Mouse (Mus musculus) stomach, embryonic 16.5 days (tissue): Measurements from ENCODE around the gene Trak1. TPM values are rescaled to one million over a fixed set of nuclear protein-coding genes. Genes with fewer than 3 reads are reported as not detected.

Source experiments
- ATAC-seq: fragments of 200-750 bp; cut with Nextera tagmentation; 2 replicates; pipeline ENCODE4 v1.8.0; 2017; ENCODE audit warnings: moderate number of reproducible peaks, moderate TSS enrichment; ENCODE audit not compliant: insufficient read depth, low FRiP score
- H3K27ac ChIP-seq: fragments of 300-500 bp; sonication (generic); 2 replicates; pipeline ENCODE4 v1.5.1; 2014; ENCODE audit warnings: low read length
- H3K27me3 ChIP-seq: fragments of 300-500 bp; sonication (generic); 2 replicates; pipeline ENCODE4 v1.6.1; 2014; ENCODE audit warnings: low read length, control low read depth, mixed read lengths; ENCODE audit not compliant: control insufficient read depth, insufficient read depth
- H3K36me3 ChIP-seq: fragments of 300-500 bp; sonication (generic); 2 replicates; pipeline ENCODE4 v1.6.1; 2014; ENCODE audit warnings: low read length; ENCODE audit not compliant: control insufficient read depth, insufficient read depth
- H3K4me1 ChIP-seq: fragments of 300-500 bp; sonication (generic); 2 replicates; pipeline ENCODE4 v1.6.1; 2014; ENCODE audit warnings: low read length, control low read depth, mixed read lengths; ENCODE audit not compliant: control insufficient read depth, insufficient read depth
- H3K4me2 ChIP-seq: fragments of 300-500 bp; sonication (generic); 2 replicates; pipeline ENCODE4 v1.6.1; 2014; ENCODE audit warnings: low read depth, low read length, mixed read lengths
- H3K4me3 ChIP-seq: fragments of 300-500 bp; sonication (generic); replicated peaks from 2 replicates; pipeline ENCODE4 v1.5.1; 2014; ENCODE audit warnings: mild to moderate bottlenecking, low read length
- H3K9ac ChIP-seq: fragments of 300-500 bp; sonication (generic); 2 replicates; pipeline ENCODE4 v1.6.1; 2014; ENCODE audit warnings: low read length
- H3K9me3 ChIP-seq: fragments of 300-500 bp; sonication (generic); replicated peaks from 2 replicates; pipeline ENCODE4 v1.6.1; 2016; ENCODE audit warnings: low read length, control low read depth; ENCODE audit not compliant: control insufficient read depth
- WGBS: fragments of 180-500 bp; shearing (Covaris S2); extraction: QIAGEN DNeasy Blood & Tissue Kit; methylation state at CpG from one replicate; pipeline ENCODE4 v1.1.7; 2014; 5-methylcytosine and 5-hydroxymethylcytosine counted together
- polyA plus RNA-seq: library from polyadenylated mRNA; unstranded; fragments of >200 nt; fragmentation: Nextera tagmentation; extraction: Ambion mirVana; gene quantifications from 2 replicates; pipeline ENCODE4 v1.2.1, GENCODE M21; 2015

Gene Trak1
- polyA plus RNA-seq, 1 experiment from 2014 or later = 24.1 TPM

DNA sequence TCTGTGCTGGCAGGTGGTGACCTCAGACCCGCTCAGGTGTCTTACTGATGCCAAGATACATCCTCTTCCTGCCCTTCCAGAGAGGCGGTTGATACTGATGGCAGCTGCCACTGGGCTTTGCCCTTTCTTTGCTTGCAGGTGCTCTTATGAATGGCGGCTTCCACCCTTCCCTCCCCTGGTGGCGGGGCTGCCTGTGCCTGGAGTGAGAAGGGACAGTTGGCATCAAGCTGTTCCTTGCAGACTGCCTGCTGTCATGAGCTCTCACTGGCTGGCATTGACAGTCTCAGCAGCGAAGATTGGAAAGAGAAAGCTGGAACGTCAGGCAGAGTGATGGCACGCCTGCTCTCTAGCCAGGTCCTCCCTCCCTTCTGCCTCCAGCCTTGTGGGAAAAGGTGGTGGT, 101.5 kb downstream of the Trak1 start:
- Histone ChIP-seq H3K4me1 (peaks cover 19% of the 10 kb centered on the region), H3K9me3 (no peaks in the 10 kb centered on the region), H3K27ac (no peak overlapping the region), H3K4me3 (no peak overlapping the region), H3K4me2 (no peak overlapping the region), H3K36me3 (no peaks in the 10 kb centered on the region), H3K9ac (no peak overlapping the region), H3K27me3 (no peaks in the 10 kb centered on the region)
- ATAC-seq = no peak
- 74% methylated on average over 7 of the region's 7 CpGs for WGBS

GRCm38 (mm10) chr9:121400608-121401007, 103.3 kb downstream of the Trak1 start:
- H3K27ac ChIP-seq = no peak overlapping the region
- H3K4me2 ChIP-seq = no peak overlapping the region
- peaks cover 19% of the 10 kb centered on the region for H3K4me1 ChIP-seq
- H3K9me3 ChIP-seq = no peaks in the 10 kb centered on the region
- no peak overlapping the region for H3K9ac ChIP-seq
- WGBS = 80% methylated on average over 8 of the region's 8 CpGs
- H3K27me3 ChIP-seq = no peaks in the 10 kb centered on the region
- H3K36me3 ChIP-seq = no peaks in the 10 kb centered on the region
- no peak overlapping the region for H3K4me3 ChIP-seq
- ATAC-seq = no peak

DNA sequence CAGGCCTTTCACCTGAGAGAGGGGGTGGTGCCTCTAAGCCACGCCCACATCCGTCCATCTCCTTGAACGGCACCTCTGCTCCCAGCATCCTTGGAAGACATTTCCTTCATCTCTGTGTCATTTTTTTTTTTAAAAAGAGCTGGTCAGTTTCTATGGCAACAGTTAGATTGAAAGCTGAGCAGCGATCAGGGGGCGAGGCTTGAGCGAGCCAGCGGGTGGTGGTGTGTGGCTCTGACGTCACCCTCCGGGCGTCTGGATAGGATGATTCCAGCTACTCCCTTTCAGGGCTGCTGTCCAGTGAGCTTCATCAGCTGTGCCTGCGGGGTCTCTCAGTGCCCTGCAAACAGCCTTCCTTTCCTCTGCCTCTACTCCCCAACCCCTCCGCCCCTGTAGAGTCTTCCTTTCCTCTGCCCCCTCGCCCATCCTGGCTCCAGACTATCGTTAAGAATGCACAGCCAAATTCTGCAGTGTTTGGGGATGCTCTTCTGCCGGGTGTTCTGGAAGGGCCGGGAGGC, 105.9 kb downstream of the Trak1 start:
- Histone ChIP-seq H3K4me2 (peak overlapping the region; percentile 48), H3K9ac (peak overlapping the region; percentile 38; the same call in 1 of the 2 replicates), H3K27me3 (no peaks in the 10 kb centered on the region), H3K27ac (peak overlapping the region; percentile 25; the same call in 1 of the 2 replicates), H3K9me3 (no peaks in the 10 kb centered on the region), H3K4me1 (peaks cover 6% of the 10 kb centered on the region), H3K4me3 (peak overlapping the region; percentile 29), H3K36me3 (no peaks in the 10 kb centered on the region)
- WGBS = 24% methylated on average over 16 of the region's 16 CpGs
- peak; percentile 87 for ATAC-seq

GRCm38 (mm10) chr9:121403699-121404098, 106.4 kb downstream of the Trak1 start:
- ATAC-seq = peak; percentile 41; the same call in 1 of the 2 replicates
- H3K36me3 ChIP-seq = no peaks in the 10 kb centered on the region
- peak overlapping the region; percentile 38; the same call in 1 of the 2 replicates for H3K9ac ChIP-seq
- peaks cover under 1% of the 10 kb centered on the region for H3K4me1 ChIP-seq
- peak overlapping the region; percentile 48 for H3K4me2 ChIP-seq
- H3K9me3 ChIP-seq = no peaks in the 10 kb centered on the region
- peak overlapping the region; percentile 25; the same call in 1 of the 2 replicates for H3K27ac ChIP-seq
- H3K27me3 ChIP-seq = no peaks in the 10 kb centered on the region
- 49% methylated on average over 11 of the region's 11 CpGs for WGBS
- H3K4me3 ChIP-seq = peak overlapping the region; percentile 29

DNA sequence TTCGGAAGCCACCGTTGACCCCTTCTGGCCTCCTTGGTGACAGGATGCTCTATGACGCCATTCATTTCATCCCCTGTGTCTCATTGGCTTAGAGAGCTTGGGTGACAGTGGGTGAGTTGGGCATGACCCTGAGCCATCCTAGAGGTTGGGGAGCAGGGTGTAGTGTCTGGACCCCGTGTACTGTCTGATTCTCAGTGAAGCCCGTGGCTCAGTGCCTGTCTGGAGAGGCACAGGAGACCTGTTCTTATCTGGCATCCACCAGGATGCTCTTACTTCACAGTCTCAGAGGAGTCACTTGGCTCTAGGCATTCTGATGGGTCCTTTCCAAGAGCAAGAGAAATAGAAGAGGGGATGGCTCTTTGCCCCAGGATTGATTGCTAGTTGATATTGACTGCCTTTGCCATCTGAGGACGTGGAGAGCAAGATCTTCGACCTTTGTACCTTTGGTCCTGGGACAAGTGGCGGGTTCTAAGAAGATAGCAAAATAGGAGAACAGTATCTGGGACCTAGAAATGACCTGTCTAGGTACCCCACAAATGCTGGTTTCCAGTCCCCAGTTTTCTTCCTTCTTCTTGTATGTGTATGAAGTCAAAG, 107.9 kb downstream of the Trak1 start:
- WGBS = 95% methylated on average over 8 of the region's 8 CpGs
- Histone ChIP-seq H3K9me3 (no peaks in the 10 kb centered on the region), H3K27ac (no peak overlapping the region), H3K27me3 (no peaks in the 10 kb centered on the region), H3K36me3 (no peaks in the 10 kb centered on the region), H3K4me1 (no peaks in the 10 kb centered on the region), H3K4me3 (no peak overlapping the region), H3K9ac (no peak overlapping the region), H3K4me2 (no peak overlapping the region)
- ATAC-seq = no peak

DNA sequence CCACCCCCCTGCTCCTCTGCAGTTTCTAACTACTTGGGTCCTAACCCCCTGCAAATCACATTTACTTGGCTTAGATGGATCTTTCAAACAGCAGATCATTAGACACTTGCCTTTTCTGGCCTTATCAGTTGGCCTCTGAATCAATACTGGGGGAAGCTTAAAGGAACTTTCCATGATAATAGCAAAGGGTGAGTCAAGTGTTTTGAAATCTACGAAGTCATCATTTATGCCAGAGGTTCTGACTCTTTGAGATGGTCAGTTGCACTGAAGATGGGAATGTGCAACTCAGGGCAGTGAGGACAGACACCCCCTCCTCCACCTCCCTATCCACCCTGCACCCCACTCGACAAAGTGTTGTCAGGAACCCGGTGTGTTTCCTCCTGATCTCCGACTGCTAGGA, 108.5 kb downstream of the Trak1 start:
- Histone ChIP-seq H3K9ac (no peak overlapping the region), H3K27me3 (no peaks in the 10 kb centered on the region), H3K9me3 (no peaks in the 10 kb centered on the region), H3K4me2 (no peak overlapping the region), H3K36me3 (no peaks in the 10 kb centered on the region), H3K27ac (no peak overlapping the region), H3K4me1 (no peaks in the 10 kb centered on the region), H3K4me3 (no peak overlapping the region)
- ATAC-seq = no peak
- WGBS = 84% methylated on average over 4 of the region's 4 CpGs

- Histone ChIP-seq H3K9ac (no peak overlapping the region), H3K27ac (peak overlapping the region; percentile 42), H3K9me3 (no peaks in the 10 kb centered on the region), H3K4me1 (no peaks in the 10 kb centered on the region; the same call in 1 of the 2 replicates), H3K27me3 (no peaks in the 10 kb centered on the region), H3K4me3 (no peak overlapping the region), H3K36me3 (peaks cover 3% of the 10 kb centered on the region; the same call in 1 of the 2 replicates), H3K4me2 (no peak overlapping the region)
- no peak for ATAC-seq
- 81% methylated on average over 12 of the region's 12 CpGs for WGBS
Measured at GRCm38 (mm10) chr9:121414237-121414636, 116.9 kb downstream of the Trak1 start.

GRCm38 (mm10) chr9:121415626-121416241, 118.4 kb downstream of the Trak1 start:
- H3K9ac ChIP-seq = peak overlapping the region; percentile 54
- 56% methylated on average over 19 of the region's 19 CpGs for WGBS
- no peaks in the 10 kb centered on the region for H3K9me3 ChIP-seq
- H3K27ac ChIP-seq = peak overlapping the region; percentile 87
- H3K4me3 ChIP-seq = peak overlapping the region; percentile 41
- peaks cover 3% of the 10 kb centered on the region; the same call in 1 of the 2 replicates for H3K36me3 ChIP-seq
- H3K27me3 ChIP-seq = no peaks in the 10 kb centered on the region
- no peaks in the 10 kb centered on the region; the same call in 1 of the 2 replicates for H3K4me1 ChIP-seq
- H3K4me2 ChIP-seq = peak overlapping the region; percentile 28
- peak; percentile 98 for ATAC-seq

DNA sequence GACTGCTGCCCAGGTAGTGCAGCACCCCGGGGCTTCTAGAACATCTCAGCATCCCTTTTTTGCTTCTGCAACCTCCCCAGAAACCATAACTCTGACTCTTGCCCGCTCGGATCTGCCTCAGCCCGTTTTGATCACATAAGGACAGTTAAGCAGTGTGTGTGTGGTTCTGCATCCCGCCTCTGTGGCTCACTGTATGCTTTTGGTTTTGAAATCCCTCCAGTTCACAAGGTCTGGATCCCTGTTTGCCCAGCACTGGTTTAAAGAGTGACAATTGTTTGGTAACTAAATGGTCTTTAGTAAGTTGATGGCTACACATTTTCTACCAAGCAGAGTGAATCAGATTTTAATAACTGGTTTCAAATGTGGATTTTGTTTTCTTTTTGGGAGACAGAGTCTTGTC, 119.2 kb downstream of the Trak1 start:
- WGBS = 87% methylated on average over 5 of the region's 5 CpGs
- Histone ChIP-seq H3K27me3 (no peaks in the 10 kb centered on the region), H3K4me1 (no peaks in the 10 kb centered on the region; the same call in 1 of the 2 replicates), H3K4me3 (peak overlapping the region; percentile 41), H3K4me2 (peak overlapping the region; percentile 28), H3K27ac (peak overlapping the region; percentile 76), H3K9me3 (no peaks in the 10 kb centered on the region), H3K9ac (peak overlapping the region; percentile 54), H3K36me3 (peaks cover 3% of the 10 kb centered on the region; the same call in 1 of the 2 replicates)
- ATAC-seq = no peak
